Mouse (Mus musculus) thymus, adult 2 months (tissue): ENCODE measurements at regions not wholly inside any gene's neighbourhood (a gene's known extent, or its start where the extent isn't known, plus 50 kb on each side); places are given as distances from the start of the nearest gene placed in this dataset.

Experiments used
- CTCF ChIP-seq: fragments of 200-500 bp; IDR thresholded peaks from 2 replicates; pipeline ENCODE4 v1.5.1; 2012; ENCODE audit warnings: mild to moderate bottlenecking, control low read depth, low read length, moderate library complexity, borderline replicate concordance; ENCODE audit not compliant: control insufficient read depth, poor library complexity, insufficient read depth; ENCODE audit errors: extremely low read depth
- POLR2A ChIP-seq: fragments of 200-500 bp; IDR thresholded peaks from 2 replicates; pipeline ENCODE4 v1.6.1; 2012; ENCODE audit warnings: mild to moderate bottlenecking, low read length, control low read depth, moderate library complexity; ENCODE audit not compliant: control insufficient read depth, poor library complexity, insufficient read depth; ENCODE audit errors: extremely low read depth

DNA sequence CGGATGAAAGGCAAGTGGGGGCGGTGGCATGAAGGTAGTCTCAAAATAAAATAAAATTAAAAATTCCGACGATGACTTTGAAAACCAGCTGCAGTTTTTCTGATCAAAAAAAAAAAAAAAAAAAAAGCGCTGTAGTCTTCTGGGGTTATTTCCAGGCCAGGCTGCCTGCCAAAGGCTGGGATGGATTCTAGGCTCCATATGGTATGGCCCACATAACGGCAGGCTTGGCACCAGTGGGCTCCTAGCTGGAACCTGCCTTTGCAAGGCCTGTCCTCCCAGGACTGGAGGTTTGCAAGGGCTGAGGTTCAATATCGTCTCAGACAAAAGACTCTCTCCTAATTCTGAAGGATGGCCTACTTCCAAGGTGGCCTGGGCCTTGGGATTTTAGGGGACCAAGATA lies 280.6 kb upstream of the Tbx3 start:
- TF ChIP-seq CTCF = no peak
- TF ChIP-seq POLR2A = no peak
